Mouse (Mus musculus) kidney, adult 2 months (tissue): ENCODE data around the gene Tfe3.

Experiments
- CTCF ChIP-seq: fragments of 200-500 bp; conservative IDR thresholded peaks from 2 replicates; pipeline ENCODE4 v1.5.1; 2011; ENCODE audit warnings: low read depth, mild to moderate bottlenecking, control low read depth, low read length, moderate library complexity, mixed read lengths; ENCODE audit not compliant: insufficient read depth, insufficient read length
- POLR2A ChIP-seq: fragments of 200-500 bp; IDR thresholded peaks from one replicate; pipeline ENCODE4 v1.6.1; 2011; ENCODE audit warnings: low read depth, low read length, control low read depth

- TF ChIP-seq CTCF, result no peak
- no peak for TF ChIP-seq POLR2A
These were observed 499 bp downstream of the Tfe3 start for GRCm38 (mm10) chrX:7762921-7763197.
